Mouse (Mus musculus): ENCODE results near the gene Atp5g1.

Gene Atp5g1

GRCm38 (mm10) chr11:96073295-96073993 is 2.0 kb downstream of the Atp5g1 start:
- DNase-seq (ENCODE audit: low read depth, low spot score) = no peak

DNA sequence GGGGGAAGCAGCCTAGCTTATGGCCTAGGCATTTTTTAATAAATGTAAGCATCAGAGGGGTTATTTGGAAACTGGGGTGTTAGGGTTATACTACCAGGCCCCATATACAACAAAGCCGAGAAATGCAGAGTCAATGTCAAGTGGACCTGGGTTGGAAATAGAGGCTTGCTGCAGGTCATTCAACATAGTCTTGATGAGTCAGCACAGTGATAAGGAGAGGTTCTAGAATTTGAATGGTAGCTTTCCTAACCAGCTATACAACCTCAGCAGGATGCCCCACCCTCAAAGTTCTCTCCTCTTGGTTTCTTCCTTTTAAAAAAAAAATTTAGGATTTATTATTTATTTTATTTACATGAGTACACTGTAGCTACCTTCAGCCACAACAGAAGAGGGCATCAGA is 4.5 kb downstream of the Atp5g1 start:
- DNase-seq (ENCODE audit: low read depth, low spot score) = no peak

GRCm38 (mm10) chr11:96070353-96070752 is 5.1 kb downstream of the Atp5g1 start:
- DNase-seq (ENCODE audit: low read depth, low spot score) = no peak

GRCm38 (mm10) chr11:96068231-96068630 is 7.2 kb downstream of the Atp5g1 start:
- no peak for DNase-seq (ENCODE audit: low read depth, low spot score)

GRCm38 (mm10) chr11:96065215-96065911 is 10.1 kb downstream of the Atp5g1 start, which contains the start of gene Ube2z:
Gene Ube2z (minus strand): TSS chr11:96065388.
- DNase-seq (ENCODE audit: low read depth, low spot score) = peak; percentile 92

- DNase-seq (ENCODE audit: low read depth, low spot score) = peak; percentile 51
These were observed 10.8 kb downstream of the Atp5g1 start for GRCm38 (mm10) chr11:96064521-96065214.

DNA sequence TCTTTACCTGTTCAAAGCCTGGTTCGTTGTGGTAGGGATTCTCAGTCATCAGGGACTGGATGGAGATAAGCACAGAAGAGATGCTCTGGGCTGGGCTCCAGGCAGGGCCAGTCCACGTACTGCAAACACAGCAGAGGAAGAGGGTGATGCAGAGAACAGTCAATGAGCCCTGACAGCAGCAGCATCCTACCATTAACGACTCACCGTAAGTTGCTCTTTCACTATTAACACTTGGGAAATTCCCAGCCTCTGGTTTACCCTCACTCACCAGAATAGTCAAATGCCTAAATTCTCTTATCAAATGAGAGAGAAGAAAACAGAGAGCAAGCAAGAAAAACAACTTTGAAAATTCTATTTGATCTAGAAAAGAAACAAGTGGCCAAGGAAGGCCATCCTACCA is 17.2 kb downstream of the Atp5g1 start:
- no peak for DNase-seq (ENCODE audit: low read depth, low spot score)

DNA sequence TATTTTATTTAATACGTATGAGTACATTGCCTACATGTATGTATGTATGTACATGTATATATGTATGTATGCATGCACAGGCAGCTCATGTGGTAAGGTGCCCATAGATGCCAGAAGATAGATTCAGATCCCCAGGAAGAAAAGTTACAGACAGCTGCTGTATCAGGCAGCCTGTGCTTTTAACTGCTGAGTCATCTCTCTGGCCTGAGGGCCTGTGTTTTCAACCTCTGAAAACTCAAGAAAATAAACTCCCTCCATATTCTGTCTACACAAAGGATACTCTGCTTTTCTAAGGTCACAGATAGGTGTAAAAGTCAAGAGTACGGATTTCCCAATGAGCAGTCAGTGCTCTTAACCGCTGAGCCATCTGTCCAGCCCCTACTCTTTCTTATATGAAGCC is 24.6 kb downstream of the Atp5g1 start:
- peak; percentile 56 for DNase-seq (ENCODE audit: low read depth, low spot score)

DNA sequence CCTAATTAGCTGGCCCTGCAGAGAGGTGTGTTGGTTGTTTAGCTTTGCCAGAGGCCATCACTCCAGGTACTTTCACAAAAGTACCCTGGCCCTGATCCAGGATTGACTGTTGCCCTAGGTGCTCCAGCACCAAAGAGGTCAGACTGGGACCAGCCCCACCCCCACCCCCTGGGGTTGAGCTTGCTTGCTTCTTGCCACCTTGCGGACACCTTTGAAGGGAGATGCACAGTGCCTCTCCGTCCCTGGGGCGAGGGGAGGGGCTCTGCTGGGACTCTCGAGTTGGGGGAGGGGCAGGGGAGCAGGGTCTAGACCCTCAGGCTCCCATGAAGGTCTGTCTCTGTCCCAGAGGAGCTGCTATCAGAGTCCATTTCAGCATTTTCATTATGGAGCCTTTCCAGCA is 25.5 kb downstream of the Atp5g1 start:
- no peak for DNase-seq (ENCODE audit: low read depth, low spot score)

DNA sequence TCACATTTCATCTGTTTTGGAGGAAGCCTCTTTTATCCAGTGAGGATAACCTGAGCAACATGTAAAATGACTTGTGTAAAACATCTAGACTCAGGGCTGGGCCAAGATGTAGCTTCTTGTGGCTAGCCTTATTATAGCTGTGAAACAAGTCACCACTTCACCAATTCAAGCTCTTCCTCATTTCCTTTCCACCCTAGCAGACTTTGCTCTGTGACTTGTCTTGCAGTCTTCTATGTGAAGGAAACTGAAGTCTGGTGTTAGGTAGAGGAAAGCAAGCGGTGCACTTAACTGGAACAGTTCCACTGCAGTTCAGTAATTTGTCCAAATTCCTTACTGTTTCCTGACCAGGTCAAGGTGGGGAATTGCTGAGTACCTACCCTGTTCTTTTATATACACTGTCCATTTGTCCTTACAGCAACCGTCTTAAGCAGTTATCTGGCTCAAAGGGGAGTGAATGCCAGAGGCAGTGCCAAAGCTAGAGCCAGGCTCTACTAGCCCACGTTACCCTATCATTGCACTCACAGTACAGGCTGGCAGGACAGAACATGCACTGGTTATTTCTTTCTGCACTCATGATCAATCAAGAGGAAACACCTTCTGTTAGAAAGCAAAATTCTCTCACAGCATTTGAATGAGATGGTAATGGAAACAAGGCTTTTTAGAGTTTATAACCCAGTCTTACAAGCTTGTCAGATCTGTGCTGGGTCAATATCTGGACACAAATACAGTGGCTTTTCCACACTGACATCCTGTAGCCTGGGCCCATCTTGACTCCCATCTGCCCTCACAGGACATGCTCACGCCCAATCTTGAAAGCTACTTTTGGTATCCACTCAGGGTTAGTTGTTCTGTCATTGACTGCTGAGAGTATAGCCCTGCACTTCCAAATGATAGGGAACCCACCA is 27.7 kb downstream of the Atp5g1 start:
- DNase-seq (ENCODE audit: low read depth, low spot score) = no peak

- DNase-seq (ENCODE audit: low read depth, low spot score) = no peak
These were observed 28.7 kb downstream of the Atp5g1 start for GRCm38 (mm10) chr11:96046793-96047192.

- no peak for DNase-seq (ENCODE audit: low read depth, low spot score)
These were observed 29.4 kb downstream of the Atp5g1 start for GRCm38 (mm10) chr11:96046028-96046427.

DNA sequence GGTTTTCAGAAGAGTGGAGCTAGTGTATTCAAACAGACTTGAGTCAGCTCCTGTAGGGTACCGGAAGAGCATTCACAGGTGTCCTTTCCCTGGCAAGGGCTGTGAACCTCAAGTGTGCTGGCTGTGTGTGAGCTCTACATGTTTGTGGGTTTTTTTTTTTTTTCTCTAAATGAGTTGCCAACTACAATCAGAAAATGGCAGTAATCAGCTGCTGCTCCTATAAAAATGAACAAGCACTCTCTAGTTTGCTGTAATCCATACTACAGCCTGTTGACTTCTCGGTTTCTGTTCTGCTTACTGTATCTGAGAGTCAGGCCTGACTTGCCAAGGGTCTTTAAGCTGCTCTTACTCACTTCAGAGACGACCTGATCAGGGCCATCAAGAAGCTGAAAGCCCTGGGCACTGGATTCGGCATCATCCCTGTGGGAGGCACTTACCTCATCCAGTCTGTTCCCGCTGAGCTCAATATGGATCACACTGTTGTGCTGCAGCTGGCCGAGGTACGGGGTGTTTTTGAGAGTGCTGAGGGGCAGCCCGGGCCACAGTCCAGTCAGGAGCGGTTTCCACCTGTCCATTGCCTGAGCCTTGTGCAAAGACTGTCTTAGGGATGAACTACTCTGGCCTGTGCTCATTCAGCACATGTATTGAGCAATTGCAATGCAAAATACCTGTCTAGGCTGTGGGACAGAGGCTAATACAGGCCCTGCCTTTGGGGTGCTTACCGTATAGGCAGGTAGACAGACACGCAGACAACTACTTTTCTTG is 30.5 kb downstream of the Atp5g1 start:
- DNase-seq (ENCODE audit: low read depth, low spot score) = no peak

- DNase-seq (ENCODE audit: low read depth, low spot score) = no peak
These were observed 36.9 kb downstream of the Atp5g1 start for GRCm38 (mm10) chr11:96038560-96038959.

DNA sequence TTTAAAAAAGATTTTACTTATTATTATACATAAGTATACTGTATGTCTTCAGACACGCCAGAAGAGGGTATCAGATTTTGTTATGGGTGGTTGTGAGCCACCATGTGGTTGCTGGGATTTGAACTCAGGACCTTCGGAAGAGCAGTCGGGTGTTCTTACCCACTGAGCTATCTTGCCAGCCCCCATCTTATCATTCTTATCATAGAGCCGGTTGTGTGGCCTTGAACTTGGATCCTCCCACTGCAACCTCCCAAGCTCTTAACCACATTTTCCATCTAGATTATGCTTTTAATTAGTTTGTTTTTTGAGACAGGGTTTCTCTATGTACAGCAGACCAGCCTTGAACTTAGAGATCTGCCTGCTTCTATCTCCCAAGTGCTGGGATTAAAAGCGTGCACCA is 38.0 kb downstream of the Atp5g1 start:
- no peak for DNase-seq (ENCODE audit: low read depth, low spot score)

GRCm38 (mm10) chr11:96035133-96035532 is 40.3 kb downstream of the Atp5g1 start:
- peak; percentile 23 for DNase-seq (ENCODE audit: low read depth, low spot score)

DNA sequence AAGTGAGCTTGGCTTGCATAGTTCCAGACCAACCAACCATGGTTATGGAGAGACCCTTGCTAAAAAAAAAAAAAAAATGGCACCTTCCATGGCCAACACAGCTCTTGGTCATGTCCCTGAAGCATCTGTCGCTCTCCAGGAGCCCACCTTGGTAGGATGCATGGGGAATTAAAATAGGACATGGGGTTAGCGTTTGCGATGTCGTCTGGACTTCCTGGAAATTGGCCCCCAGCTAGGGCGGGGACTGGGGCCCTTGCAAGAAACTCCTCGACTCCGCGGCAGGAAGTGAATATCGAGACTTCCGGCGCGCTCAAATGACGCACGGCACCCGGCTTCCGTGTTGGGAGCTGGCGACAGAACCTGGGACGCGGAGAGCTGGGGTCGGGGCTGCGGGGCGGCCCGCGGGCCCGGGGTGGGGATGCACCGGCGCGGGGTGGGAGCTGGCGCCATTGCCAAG is 40.8 kb downstream of the Atp5g1 start, which contains the start of gene Snf8:
Gene Snf8 (plus strand): TSS at position 290 of the 457 bp plus-strand sequence.
- DNase-seq (ENCODE audit: low read depth, low spot score) = peak; percentile 95

DNA sequence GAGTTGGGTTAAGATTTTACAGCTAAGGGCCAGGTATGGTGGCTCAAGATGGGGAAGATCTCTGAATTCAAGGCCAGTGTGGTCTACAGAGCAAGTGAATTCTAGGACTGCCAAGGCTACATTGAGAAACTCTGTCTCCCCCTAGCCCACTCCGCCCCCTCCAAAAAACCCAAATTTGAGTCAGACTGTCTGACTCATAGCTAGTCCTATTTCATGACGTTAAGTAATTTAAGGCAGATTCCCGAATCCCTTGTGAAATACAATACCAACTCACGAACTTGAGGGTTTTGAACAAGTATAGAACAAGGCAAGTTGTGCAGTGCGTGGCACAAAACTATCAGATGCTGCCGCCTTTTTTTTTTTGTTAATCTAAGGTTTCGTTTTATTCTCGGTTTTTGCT is 41.4 kb downstream of the Atp5g1 start:
- peak; percentile 60 for DNase-seq (ENCODE audit: low read depth, low spot score)

DNA sequence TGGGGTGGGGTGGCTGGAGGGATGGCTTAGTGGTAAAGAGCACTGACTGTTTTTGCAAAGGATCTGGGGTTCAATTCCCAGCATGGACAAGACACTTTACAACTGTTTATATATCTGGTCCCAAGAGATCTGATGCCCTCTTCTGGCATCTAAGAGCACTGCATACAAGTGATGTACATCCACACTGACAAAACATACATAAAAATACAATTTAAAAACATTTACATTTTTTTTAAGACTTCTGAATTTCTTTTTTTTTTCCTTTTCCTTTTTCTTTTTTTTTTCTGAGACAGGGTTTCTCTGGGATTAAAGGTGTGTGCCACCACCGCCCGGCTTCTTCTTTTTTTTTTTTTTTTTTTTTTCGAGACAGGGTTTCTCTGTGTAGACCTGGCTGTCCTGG is 42.2 kb downstream of the Atp5g1 start:
- DNase-seq (ENCODE audit: low read depth, low spot score) = peak; percentile 77

- peak; percentile 28 for DNase-seq (ENCODE audit: low read depth, low spot score)
These were observed 43.8 kb downstream of the Atp5g1 start for GRCm38 (mm10) chr11:96031701-96032100.

DNA sequence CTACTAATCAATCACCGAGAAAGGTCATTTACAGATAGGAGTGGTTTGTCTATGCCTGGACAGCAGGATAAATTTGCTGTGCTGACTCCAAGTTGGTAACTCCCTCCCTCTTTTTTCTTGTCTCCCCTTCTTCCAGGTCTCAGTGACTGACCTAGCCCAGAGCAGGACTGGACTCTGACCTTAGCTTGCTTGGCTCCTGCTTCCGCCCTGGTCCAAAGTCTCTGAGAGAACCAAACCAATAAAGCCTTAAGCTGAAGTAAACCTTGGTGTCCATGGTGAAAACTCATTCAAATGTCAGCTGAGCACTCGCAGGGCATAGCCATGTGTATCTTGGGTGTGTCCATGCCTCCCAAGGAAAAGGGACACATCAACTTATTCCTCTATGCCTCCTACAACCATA is 44.9 kb downstream of the Atp5g1 start:
- no peak for DNase-seq (ENCODE audit: low read depth, low spot score)
